In the genomic region with DNA sequence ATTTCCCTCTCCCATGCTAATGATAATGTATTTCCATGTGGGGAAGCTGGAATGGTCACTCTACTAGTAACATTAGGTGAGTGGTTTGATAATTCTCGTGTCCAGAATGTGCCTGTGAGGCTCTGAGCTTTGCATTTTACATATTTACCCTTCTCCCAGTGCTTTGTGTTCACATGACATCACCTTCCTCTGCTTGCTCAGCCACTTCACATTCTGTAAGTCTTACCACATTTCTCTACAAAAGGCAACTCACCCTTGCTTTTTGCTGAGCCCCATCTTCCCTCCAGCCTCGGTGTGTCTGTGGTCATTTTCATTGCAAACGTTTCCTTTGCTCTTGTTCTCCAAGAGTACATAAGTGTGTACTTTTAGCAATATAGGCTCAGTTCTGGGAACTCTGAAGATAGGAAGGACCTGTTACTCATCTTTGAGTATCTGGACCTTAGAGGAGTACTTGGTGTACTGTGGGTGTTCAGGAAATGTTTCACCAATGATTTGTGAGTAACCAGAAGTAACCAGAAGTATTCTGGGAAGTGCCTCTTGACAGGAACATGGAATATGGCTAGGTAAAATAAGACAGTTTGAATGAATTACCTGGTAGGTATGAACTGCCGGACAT, we compare ENCODE assay signal across 15 mouse cellular contexts.
"Had no signal": no experiment of that assay in that cellular context is flagged by ENCODE, and none has a peak within 500 bp of the region (broad histone marks: within the 10 kb centered on the region; RNA-seq: fewer than 3 reads in every experiment).

No protein-coding gene starts in this region.

- H3K27me3 ChIP-seq: neural tube, embryonic 15.5 days; stomach, embryonic 15.5 days had no signal

- H3K4me3 ChIP-seq: neural tube, embryonic 15.5 days; stomach, embryonic 15.5 days had no signal

- H3K36me3 ChIP-seq: neural tube, embryonic 15.5 days; stomach, embryonic 15.5 days had no signal

- H3K4me1 ChIP-seq: neural tube, embryonic 15.5 days; stomach, embryonic 15.5 days had no signal

- H3K9me3 ChIP-seq: neural tube, embryonic 15.5 days; stomach, embryonic 15.5 days had no signal

- H3K9ac ChIP-seq: neural tube, embryonic 15.5 days; stomach, embryonic 15.5 days had no signal

- H3K27ac ChIP-seq: neural tube, embryonic 15.5 days; stomach, embryonic 15.5 days; stomach, postnatal 0 days had no signal

- H3K4me2 ChIP-seq: neural tube, embryonic 15.5 days; stomach, embryonic 15.5 days had no signal

- DNase-seq: retina, postnatal 1 day; right cerebral cortex, adult 18-20 months; right cerebral cortex, postnatal 14 days; right cerebral cortex, postnatal 25 days; right cerebral cortex, postnatal 4 days; spleen, adult 18-20 months; thymus, adult 18-20 months; thymus, adult 2 months; thymus, postnatal 14 days; thymus, postnatal 25 days; thymus, postnatal 36 days; thymus, postnatal 4 days had no signal
